Mouse (Mus musculus): ENCODE data around the gene Comp.

Comp gene

DNA sequence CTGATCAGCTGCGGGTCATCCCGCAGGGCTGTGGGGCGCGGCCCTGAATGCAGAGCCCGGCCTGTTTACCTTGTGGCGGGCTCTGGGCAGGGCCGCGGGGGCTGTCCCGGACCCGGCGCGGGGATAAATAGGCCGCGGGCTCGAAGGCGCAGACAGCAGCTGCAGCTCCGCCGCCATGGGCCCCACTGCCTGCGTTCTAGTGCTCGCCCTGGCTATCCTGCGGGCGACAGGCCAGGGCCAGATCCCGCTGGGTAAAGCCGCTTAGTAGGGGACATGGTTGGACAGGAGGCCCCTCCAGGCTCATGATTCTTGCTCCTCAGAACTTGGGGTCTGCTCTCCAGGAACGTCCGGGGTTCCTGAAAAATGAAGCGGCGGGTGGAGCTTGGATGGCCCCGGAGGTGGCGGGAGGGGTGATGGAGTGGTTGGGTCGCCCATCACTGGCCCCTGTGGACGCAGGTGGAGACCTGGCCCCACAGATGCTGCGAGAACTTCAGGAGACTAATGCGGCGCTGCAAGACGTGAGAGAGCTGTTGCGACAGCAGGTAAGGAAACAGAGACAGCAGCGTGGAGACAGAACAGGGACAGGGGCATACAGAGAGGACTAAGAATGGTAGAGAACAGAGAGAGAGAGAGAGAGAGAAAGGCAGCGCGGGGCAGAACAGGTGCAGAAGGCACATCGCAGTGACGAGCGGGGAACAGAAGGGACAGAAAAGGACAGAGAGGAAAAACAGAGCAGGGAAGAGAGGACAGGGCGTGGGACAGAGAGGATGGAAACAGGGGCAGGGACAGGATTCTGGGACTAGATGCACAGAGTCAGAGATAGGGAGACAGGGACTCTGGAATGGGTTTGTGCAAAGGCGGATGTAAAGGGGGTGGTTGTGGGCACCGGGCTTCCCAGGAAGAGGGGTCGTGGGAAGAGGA lies at the start of gene Comp:
Comp (plus strand) TSS at position 162 of the 921 bp plus-strand sequence.
- DNase-seq, result no peak

- no peak for DNase-seq
Measured at GRCm38 (mm10) chr8:70323716-70324115, 49.6 kb upstream of the Comp start.

DNA sequence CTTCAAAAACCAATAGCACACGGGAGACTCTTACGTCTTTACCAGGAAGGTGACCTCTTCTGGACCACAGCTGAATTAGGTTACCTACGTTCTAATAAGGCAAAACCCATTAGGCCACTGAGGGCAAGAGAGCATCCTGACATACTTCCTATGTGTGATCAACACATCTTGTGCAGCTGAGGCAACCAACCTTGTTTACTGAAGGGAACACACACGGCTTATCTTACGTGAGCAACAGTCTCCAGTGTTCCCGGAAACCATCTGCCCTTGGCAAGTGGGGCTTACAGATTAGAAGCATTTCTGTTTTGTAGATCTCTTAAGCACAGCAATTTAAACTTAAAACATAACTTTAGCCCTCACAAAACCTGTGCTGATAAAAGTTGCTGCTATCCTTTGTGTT lies 45.8 kb upstream of the Comp start:
- DNase-seq, result no peak

- DNase-seq, result no peak
Measured at GRCm38 (mm10) chr8:70329124-70329834, 44.1 kb upstream of the Comp start, which contains the start of gene Gdf1. Gene Gdf1 (plus strand): TSS chr8:70329817.

DNA sequence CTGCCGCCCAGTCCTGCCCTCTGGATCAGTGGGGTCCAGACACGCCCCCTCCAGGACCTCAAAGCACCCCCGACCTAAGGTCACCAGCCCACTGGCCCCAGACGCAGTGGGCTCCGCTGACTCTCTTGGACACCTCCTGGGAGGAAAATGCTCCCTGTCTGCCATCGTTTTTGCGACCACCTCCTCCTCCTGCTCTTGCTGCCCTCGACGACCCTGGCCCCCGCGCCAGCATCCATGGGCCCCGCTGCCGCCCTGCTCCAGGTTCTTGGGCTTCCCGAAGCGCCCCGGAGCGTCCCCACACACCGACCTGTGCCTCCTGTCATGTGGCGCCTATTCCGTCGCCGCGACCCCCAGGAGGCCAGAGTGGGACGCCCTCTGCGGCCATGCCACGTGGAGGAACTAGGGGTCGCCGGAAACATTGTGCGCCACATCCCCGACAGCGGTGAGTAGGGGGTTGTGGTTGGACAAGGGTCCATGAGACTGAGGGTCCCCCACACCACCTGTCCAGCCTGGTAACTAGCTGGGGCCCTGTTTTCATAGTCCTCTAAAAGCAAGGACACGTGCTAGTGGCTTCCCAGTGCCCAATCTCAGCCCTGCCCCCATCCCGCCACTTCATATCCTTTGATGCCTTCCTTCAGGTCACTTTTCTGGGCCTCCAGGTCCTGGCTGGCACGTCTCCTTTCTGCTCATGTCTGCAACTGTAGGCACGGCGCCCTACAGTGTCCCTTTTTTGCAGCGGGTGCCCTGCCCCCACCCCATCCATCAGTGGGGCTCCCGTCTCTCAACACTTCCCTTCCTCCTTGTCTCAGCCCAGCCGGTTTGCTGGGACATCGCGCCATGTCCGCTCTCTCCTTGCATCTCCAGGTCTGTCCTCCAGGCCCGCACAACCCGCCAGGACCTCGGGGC lies 43.3 kb upstream of the Comp start:
- no peak for DNase-seq

DNA sequence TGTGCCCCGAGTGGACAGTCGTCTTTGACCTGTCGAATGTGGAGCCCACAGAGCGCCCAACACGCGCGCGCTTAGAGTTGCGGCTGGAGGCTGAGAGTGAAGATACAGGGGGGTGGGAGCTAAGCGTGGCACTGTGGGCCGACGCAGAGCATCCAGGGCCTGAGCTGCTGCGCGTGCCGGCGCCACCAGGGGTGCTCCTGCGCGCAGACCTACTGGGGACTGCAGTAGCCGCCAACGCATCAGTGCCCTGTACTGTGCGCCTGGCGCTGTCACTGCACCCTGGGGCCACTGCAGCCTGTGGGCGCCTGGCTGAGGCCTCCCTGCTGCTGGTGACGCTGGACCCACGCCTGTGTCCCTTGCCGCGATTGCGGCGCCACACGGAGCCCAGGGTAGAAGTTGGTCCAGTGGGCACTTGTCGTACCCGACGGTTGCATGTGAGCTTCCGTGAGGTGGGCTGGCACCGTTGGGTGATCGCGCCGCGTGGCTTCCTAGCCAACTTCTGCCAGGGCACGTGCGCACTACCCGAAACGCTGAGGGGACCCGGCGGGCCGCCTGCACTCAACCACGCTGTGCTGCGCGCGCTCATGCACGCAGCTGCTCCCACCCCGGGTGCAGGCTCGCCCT lies 42.5 kb upstream of the Comp start:
- DNase-seq, result peak; percentile 15

DNA sequence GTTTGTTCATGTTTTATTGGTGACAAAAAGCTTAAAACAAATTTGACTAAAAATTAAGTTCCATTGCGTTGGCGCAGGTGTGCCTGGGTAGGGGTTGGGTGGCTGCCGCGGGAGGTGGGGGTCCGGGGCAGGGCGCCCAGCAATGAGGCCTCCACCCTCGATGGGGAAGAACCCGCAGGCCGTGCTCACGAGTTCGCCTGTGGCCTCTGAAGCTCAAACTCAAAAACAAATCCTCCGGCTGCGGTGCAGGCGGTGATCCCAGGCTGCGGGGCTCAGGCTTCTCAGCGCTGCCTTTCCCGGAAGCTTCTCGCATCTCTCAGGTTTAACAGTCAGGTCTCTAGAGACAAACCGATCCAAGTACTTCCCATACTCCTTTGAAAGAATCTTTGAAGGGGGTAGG lies 41.8 kb upstream of the Comp start:
- DNase-seq, result no peak

- peak; percentile 21 for DNase-seq
Measured at GRCm38 (mm10) chr8:70332070-70332877, 41.1 kb upstream of the Comp start.

- DNase-seq, result no peak
Measured at GRCm38 (mm10) chr8:70332878-70333202, 40.5 kb upstream of the Comp start.

- DNase-seq, result no peak
Measured at GRCm38 (mm10) chr8:70338931-70339330, 34.4 kb upstream of the Comp start.

GRCm38 (mm10) chr8:70340659-70341058 lies 32.7 kb upstream of the Comp start:
- DNase-seq, result no peak

GRCm38 (mm10) chr8:70342007-70342406 lies 31.4 kb upstream of the Comp start:
- no peak for DNase-seq

DNA sequence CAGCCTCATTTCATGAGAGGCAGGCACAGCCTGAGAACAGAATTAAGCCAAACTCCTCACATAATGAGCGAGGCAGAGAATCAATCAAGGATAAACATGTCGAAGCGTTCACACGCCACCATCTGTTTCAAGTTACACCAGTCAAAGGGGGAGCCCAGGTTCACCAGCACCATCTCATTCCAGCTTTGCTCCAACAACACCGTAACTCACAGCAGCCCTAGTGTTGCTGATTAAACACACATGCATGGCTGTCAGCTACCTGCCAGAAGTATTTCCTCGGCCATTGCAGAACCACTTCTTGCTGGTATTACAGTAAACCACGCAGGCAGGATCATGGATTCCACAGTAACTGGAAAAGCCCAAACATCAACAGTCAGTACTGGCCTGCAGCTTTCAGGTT lies 30.3 kb upstream of the Comp start:
- DNase-seq, result no peak

GRCm38 (mm10) chr8:70343696-70344095 lies 29.7 kb upstream of the Comp start:
- peak; percentile 46 for DNase-seq

DNA sequence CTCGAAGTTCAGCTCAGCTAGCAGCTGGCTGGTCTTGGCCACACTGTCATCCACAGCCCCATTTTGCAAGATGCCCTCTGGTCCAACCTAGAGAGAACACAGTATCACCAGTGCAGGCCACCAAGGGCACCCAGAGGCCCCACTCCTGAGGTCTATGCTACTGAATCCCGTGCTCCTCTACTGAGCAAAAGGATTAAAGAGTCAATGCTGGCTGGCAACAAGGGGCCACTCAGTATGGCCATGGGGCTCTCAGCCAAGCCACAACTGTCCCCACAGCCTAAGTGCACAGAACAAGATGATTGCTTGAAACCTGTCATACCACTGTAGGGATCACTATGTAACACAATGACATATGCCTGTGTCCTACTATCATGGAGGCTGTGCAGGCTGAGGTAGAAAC lies 29.1 kb upstream of the Comp start:
- DNase-seq, result no peak

- no peak for DNase-seq
Measured at GRCm38 (mm10) chr8:70347443-70347842, 25.9 kb upstream of the Comp start.

GRCm38 (mm10) chr8:70347860-70348420 lies 25.4 kb upstream of the Comp start:
- no peak for DNase-seq

DNA sequence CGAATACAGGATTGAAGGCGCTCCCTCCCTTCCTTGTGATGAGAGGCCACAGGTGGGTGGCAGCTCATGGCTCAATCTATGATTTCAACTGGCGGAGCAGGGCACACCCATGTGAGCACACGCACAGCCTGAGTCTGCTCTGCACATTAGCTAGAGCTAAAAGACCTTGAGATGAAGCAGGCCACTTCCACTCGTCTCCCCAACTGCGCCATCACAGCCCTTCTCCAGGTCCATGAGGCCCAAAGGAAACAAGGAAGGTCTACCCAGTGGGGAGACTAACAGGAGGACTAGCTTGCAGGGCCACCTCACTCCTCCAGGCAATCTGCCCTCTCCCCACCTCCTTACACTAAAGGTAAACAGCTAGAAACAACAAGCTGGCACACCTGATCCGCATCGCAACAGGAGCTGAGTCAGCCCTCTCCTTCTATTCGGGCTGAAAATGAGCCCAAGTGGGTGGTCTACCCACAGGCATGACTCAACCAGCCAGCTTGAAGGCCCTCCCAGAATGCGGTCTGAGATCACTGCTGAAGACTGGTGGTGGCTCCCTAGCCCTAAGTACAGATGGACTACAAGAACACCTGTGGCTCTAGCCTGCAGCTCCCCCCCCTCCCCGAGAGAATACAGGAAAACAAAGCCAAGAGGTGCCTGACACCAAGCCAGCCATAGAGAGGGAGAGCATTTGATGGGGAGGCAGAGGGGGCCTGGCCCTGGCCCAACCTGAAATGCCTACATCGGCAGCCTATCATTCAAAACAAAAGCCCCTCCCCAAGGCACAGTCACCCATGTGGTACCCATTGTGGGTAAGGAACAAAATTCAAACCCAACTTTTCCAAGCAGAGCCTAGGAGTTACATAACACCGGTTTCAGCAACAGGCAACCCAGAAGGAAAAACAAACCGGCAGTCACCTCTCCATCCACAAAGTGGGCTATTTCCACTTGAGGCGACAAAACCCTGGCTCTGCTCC lies 22.0 kb upstream of the Comp start:
- DNase-seq, result peak; percentile 18

DNA sequence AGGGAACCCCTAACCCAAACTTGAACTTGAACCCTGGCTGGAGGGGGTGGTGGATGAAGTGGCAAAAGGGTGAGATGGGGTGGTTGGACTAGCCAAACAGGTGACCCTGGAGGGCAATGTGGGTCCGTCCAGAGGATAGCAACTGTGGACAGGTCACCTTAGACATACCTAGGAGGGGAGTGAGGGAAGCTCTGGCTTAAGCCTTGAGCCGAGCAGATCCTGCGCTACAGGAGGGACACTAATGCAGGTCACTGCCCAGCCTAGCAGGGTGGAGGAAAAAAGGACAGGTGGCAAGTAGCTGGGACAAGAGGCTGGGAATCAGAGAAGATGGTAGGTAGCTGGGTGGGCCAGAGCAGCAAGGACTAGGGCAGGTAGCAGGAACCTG lies 21.4 kb upstream of the Comp start:
- no peak for DNase-seq

- peak; percentile 71 for DNase-seq
Measured at GRCm38 (mm10) chr8:70352657-70353151, 20.7 kb upstream of the Comp start.

All from thymus, postnatal 14 days (tissue).